27 mouse cellular contexts compared by ENCODE assay signal in the genomic region with DNA sequence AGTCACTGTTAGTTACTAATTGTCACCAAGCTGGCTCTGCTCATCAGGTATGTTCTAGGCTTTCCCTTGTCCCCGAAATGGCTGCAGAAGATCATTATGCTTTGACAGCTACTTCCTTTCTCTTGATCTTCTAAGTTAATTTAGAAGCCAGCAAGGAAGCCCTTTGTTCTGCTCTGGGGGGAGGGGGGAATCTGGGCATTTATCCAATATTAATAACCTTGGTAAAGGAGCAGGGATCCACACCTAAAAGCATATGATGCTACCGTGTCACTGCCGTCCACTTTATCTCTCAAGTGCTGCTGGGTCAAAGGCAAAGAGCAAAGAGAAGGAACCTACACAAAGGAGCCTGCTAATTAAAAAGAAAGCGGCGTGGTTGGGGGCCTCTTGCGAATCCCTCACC. TPM values are rescaled to one million over a fixed set of nuclear protein-coding genes. Genes with fewer than 3 reads are reported as not detected.
"Had no signal": no experiment of that assay in that cellular context is flagged by ENCODE, and none has a peak within 500 bp of the region (broad histone marks: within the 10 kb centered on the region; RNA-seq: fewer than 3 reads in every experiment).

No protein-coding gene starts in this region.

- H3K4me2 ChIP-seq: heart, embryonic 11.5 days; heart, embryonic 13.5 days; heart, embryonic 15.5 days; hindbrain, embryonic 13.5 days; hindbrain, embryonic 15.5 days; kidney, embryonic 15.5 days; limb, embryonic 13.5 days; limb, embryonic 15.5 days; liver, embryonic 12.5 days had no signal

- H3K9me3 ChIP-seq: heart, embryonic 13.5 days; heart, embryonic 15.5 days; hindbrain, embryonic 13.5 days; hindbrain, embryonic 15.5 days; kidney, embryonic 15.5 days; limb, embryonic 13.5 days; limb, embryonic 15.5 days; liver, embryonic 12.5 days had no signal

- H3K9ac ChIP-seq: heart, embryonic 13.5 days; heart, embryonic 15.5 days; hindbrain, embryonic 13.5 days; hindbrain, embryonic 15.5 days; kidney, embryonic 15.5 days; limb, embryonic 13.5 days; limb, embryonic 15.5 days; liver, embryonic 12.5 days had no signal

- DNase-seq: gastrocnemius, postnatal 14 days; gastrocnemius, postnatal 36 days; heart, adult 11 months; heart, adult 2 months; heart, postnatal 14 days; heart, postnatal 36 days; kidney, adult 11 months; kidney, adult 2 months; kidney, adult 9 months; kidney, postnatal 14 days; kidney, postnatal 36 days; layer of hippocampus, adult 9-11 months; layer of hippocampus, postnatal 36 days; left cerebral cortex, postnatal 4 days had no signal

- H3K27me3 ChIP-seq: hindbrain, embryonic 15.5 days; kidney, embryonic 15.5 days; limb, embryonic 15.5 days; liver, embryonic 12.5 days had no signal

- ATAC-seq: hindbrain, postnatal 0 days; intestine, embryonic 16.5 days; liver, embryonic 12.5 days had no signal

- H3K4me1 ChIP-seq: limb, embryonic 13.5 days; limb, embryonic 15.5 days; liver, embryonic 12.5 days had no signal

- H3K36me3 ChIP-seq: heart, embryonic 13.5 days; heart, embryonic 15.5 days; hindbrain, embryonic 13.5 days; hindbrain, embryonic 15.5 days; kidney, embryonic 15.5 days; limb, embryonic 13.5 days; limb, embryonic 15.5 days; liver, embryonic 12.5 days had no signal

- H3K27ac ChIP-seq: heart, adult 2 months; heart, embryonic 13.5 days; heart, embryonic 15.5 days; hindbrain, embryonic 13.5 days; hindbrain, embryonic 15.5 days; hindbrain, postnatal 0 days; kidney, embryonic 15.5 days; kidney, postnatal 0 days; limb, embryonic 13.5 days; limb, embryonic 15.5 days; liver, embryonic 12.5 days had no signal

- H3K4me3 ChIP-seq: heart, adult 2 months; heart, embryonic 13.5 days; heart, embryonic 15.5 days; hindbrain, embryonic 13.5 days; hindbrain, embryonic 15.5 days; kidney, embryonic 15.5 days; limb, embryonic 13.5 days; limb, embryonic 15.5 days; liver, embryonic 12.5 days had no signal

RNA-seq across cellular contexts. Expression of gene Enox1, which starts 19.6 kb away (rescaled TPM):
- polyA plus RNA-seq: liver, adult 2 months had no signal
